19 mouse cellular contexts compared by ENCODE assay signal in the genomic region with DNA sequence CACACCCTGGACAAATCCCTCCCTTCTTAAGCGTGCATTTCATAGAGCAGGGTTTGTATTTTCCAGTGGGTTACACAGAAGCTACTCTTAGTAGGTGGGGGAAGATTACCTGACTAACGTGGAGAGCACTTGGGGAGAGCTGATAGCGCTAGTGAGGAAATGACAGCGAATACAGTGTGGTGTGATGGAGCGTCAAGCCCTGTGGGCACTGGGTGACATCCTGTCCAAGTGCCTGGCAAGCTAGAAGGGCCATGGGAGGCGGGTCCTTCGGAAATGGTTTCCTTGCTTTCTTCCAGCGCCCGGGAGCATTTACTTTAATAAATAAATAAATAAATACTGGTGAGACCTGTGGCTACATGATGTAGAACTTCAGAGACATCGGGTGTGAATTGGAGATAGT. TPM values are rescaled to one million over a fixed set of nuclear protein-coding genes. Genes with fewer than 3 reads are reported as not detected.
"Had no signal": no experiment of that assay in that cellular context is flagged by ENCODE, and none has a peak within 500 bp of the region (broad histone marks: within the 10 kb centered on the region; RNA-seq: fewer than 3 reads in every experiment).

No protein-coding gene starts in this region.

- H3K27ac ChIP-seq: midbrain, embryonic 10.5 days; midbrain, embryonic 12.5 days; neural tube, embryonic 13.5 days; neural tube, embryonic 15.5 days had no signal

- H3K9me3 ChIP-seq: midbrain, embryonic 10.5 days; midbrain, embryonic 12.5 days; neural tube, embryonic 13.5 days; neural tube, embryonic 15.5 days had no signal

- H3K9ac ChIP-seq: lung, embryonic 14.5 days; midbrain, embryonic 12.5 days; neural tube, embryonic 13.5 days; neural tube, embryonic 15.5 days had no signal

- H3K4me3 ChIP-seq: midbrain, embryonic 10.5 days; midbrain, embryonic 12.5 days; myocyte; neural tube, embryonic 13.5 days; neural tube, embryonic 15.5 days had no signal

- H3K4me2 ChIP-seq: lung, embryonic 14.5 days; midbrain, embryonic 12.5 days; neural tube, embryonic 13.5 days; neural tube, embryonic 15.5 days had no signal

- DNase-seq: lung, adult 18-20 months; lung, embryonic 14.5 days; lung, postnatal 10 days; lung, postnatal 4 days; midbrain, embryonic 14.5 days; right cerebral cortex, adult 18-20 months; right cerebral cortex, postnatal 25 days; right cerebral cortex, postnatal 4 days; spleen, adult 18-20 months; thymus, adult 18-20 months; thymus, postnatal 14 days; thymus, postnatal 36 days had no signal

- H3K36me3 ChIP-seq: midbrain, embryonic 10.5 days; midbrain, embryonic 12.5 days; neural tube, embryonic 13.5 days; neural tube, embryonic 15.5 days had no signal

- H3K27me3 ChIP-seq: neural tube, embryonic 13.5 days; neural tube, embryonic 15.5 days had no signal

- ATAC-seq: midbrain, embryonic 16.5 days had no signal

RNA-seq across cellular contexts. Expression of a gene that starts 5.5 kb away (rescaled TPM):
- total RNA-seq: megakaryocyte-erythroid progenitor cell, adult 5-6 weeks had no signal
- polyA plus RNA-seq: myocyte had no signal
